Mouse (Mus musculus) adrenal gland, adult 18-20 months (tissue): ENCODE results near the gene Hnmt. TPM values are rescaled to one million over a fixed set of nuclear protein-coding genes. Genes with fewer than 3 reads are reported as not detected.
A peak's percentile ranks its signal among the peaks of the same experiment; 100 is the strongest.
"Not testable (repeated sequence)": the region's sequence is repeated elsewhere in the genome, so short reads cannot be mapped to it uniquely, and the experiment has no call there.

Source experiments
- DNase-seq, 2 experiments: peaks; one replicate each; pipeline ENCODE4 v3.0.0; 2021 to 2022; ENCODE audit warnings: low spot score in 2 of 2
- long read RNA-seq, 2 experiments: library from polyadenylated mRNA; stranded (forward); transcript quantifications; one replicate each; pipeline ENCODE4 v2.0.0; 2021
- total RNA-seq, 2 experiments: library from RNA; stranded (reverse); gene quantifications; 1 replicate in 1 of 2; 2 replicates in 1 of 2; pipeline ENCODE4 v1.2.3; 2021

Hnmt gene
- total RNA-seq: 10 to 100 TPM; 15.5 to 16.4 TPM
- long read RNA-seq, experiment 1, partial matches to known transcripts: 0 of 6 reads
- long read RNA-seq, experiment 1, other reads (novel, unspliced or antisense): 1 of 6 reads
- long read RNA-seq, experiment 2, transcript Hnmt-202 (6 exons, 994 nt): major isoform, 5 of 10 reads
- long read RNA-seq, experiment 2, transcript Hnmt-201 (7 exons, 1,656 nt): major isoform, 5 of 10 reads
- long read RNA-seq, experiment 2, partial matches to known transcripts: 0 of 10 reads
- long read RNA-seq, experiment 2, other reads (novel, unspliced or antisense): 0 of 10 reads

- peak in 1 of 2 experiments; percentile 2 for DNase-seq
Measured at GRCm38 (mm10) chr2:24049344-24049990, at the start of gene Hnmt. Gene Hnmt (minus strand): TSS chr2:24049394.

GRCm38 (mm10) chr2:24096495-24096894 lies 47.3 kb upstream of the Hnmt start, which contains the start of gene Tbpl2:
Gene Tbpl2 (minus strand): TSS chr2:24096595.
- no peak for DNase-seq

- DNase-seq: no peak
Measured at GRCm38 (mm10) chr2:24090921-24091320, 41.7 kb upstream of the Hnmt start.

GRCm38 (mm10) chr2:24050459-24050858 lies 1.3 kb upstream of the Hnmt start:
- no peak for DNase-seq

- DNase-seq: peak; percentile 37 to 40
Measured at GRCm38 (mm10) chr2:24048480-24049097, 605 bp downstream of the Hnmt start.

- no peak for DNase-seq
Measured at GRCm38 (mm10) chr2:24047551-24048479, 1.4 kb downstream of the Hnmt start.

- no peak for DNase-seq
Measured at GRCm38 (mm10) chr2:24042901-24043300, 6.3 kb downstream of the Hnmt start.

- no peak for DNase-seq
Measured at GRCm38 (mm10) chr2:24040531-24040930, 8.7 kb downstream of the Hnmt start.

GRCm38 (mm10) chr2:24019386-24019785 lies 29.8 kb downstream of the Hnmt start:
- not testable (repeated sequence) for DNase-seq

GRCm38 (mm10) chr2:24018966-24019365 lies 30.2 kb downstream of the Hnmt start:
- no peak for DNase-seq

- DNase-seq: no peak
Measured at GRCm38 (mm10) chr2:24014957-24015356, 34.2 kb downstream of the Hnmt start.

- no peak for DNase-seq
Measured at GRCm38 (mm10) chr2:23999323-23999722, 49.9 kb downstream of the Hnmt start.

- no peak for DNase-seq
Measured at GRCm38 (mm10) chr2:23998836-23999235, 50.4 kb downstream of the Hnmt start.

- no peak for DNase-seq
Measured at GRCm38 (mm10) chr2:23996830-23997229, 52.4 kb downstream of the Hnmt start.

GRCm38 (mm10) chr2:23990034-23990573 lies 59.1 kb downstream of the Hnmt start:
- DNase-seq: not testable (repeated sequence)

- no peak for DNase-seq
Measured at GRCm38 (mm10) chr2:23987283-23987682, 61.9 kb downstream of the Hnmt start.

- no peak for DNase-seq
Measured at GRCm38 (mm10) chr2:23983343-23983742, 65.9 kb downstream of the Hnmt start.

- DNase-seq: no peak
Measured at GRCm38 (mm10) chr2:23982860-23983259, 66.3 kb downstream of the Hnmt start.

- not testable (repeated sequence) for DNase-seq
Measured at GRCm38 (mm10) chr2:23960659-23961274, 88.4 kb downstream of the Hnmt start.
